Mouse (Mus musculus): Measurements from ENCODE around the gene Cntnap2. TPM values are rescaled to one million over a fixed set of nuclear protein-coding genes. Genes with fewer than 3 reads are reported as not detected.
"Not testable (repeated sequence)": the region's sequence is repeated elsewhere in the genome, so short reads cannot be mapped to it uniquely, and the experiment has no call there.

Gene Cntnap2
- total and polyA plus RNA-seq, 2 experiments from 2014 or later = 0.04 to 1.4 TPM

DNA sequence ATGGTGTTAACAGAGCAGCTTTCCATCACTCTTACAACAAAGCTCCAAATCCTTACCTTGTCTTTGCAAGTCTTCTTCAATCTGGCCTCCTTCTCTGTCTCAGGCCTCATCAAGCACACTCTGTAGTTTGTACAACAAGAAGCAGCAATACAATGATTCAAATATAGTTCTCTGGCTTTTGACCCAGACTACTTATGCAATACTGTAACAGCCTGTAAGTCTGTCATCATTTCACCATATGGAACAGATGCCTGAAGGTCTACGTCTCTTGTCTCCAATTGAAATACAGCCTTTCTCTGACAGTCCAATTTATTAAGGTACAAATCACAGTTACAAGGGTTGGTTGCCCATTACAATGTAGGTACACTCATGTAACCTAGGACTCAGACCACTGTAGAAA lies 1453.7 kb downstream of the Cntnap2 start:
- 76% methylated on average over 1 of the region's 1 CpGs for WGBS
- H3K27me3 ChIP-seq (ENCODE audit: control insufficient read depth, insufficient read depth, low read length) = no peaks in the 10 kb centered on the region
- no peak overlapping the region for H3K4me2 ChIP-seq (ENCODE audit: low read depth, low read length)
- no peaks in the 10 kb centered on the region for H3K4me1 ChIP-seq (ENCODE audit: control insufficient read depth, insufficient read depth)
- no peak overlapping the region for H3K4me3 ChIP-seq (ENCODE audit: low read depth, low read length)
- no peak overlapping the region for H3K27ac ChIP-seq (ENCODE audit: low read depth)
- H3K36me3 ChIP-seq (replicated peaks; ENCODE audit: control insufficient read depth, insufficient read depth, low read length) = no peaks in the 10 kb centered on the region
- DNase-seq (ENCODE audit: low spot score) = no peak
- H3K9me3 ChIP-seq (replicated peaks; ENCODE audit: control insufficient read depth, low read length) = no peaks in the 10 kb centered on the region
- no peak overlapping the region for H3K9ac ChIP-seq (replicated peaks; ENCODE audit: low read depth, low read length)
- ATAC-seq (ENCODE audit: insufficient read depth, low read depth) = no peak
- no peak for TF ChIP-seq EP300 (IDR thresholded peaks at IDR 0.05; ENCODE audit: low read depth)
- TF ChIP-seq CTCF (IDR thresholded peaks at IDR 0.05; ENCODE audit: low read depth) = no peak

DNA sequence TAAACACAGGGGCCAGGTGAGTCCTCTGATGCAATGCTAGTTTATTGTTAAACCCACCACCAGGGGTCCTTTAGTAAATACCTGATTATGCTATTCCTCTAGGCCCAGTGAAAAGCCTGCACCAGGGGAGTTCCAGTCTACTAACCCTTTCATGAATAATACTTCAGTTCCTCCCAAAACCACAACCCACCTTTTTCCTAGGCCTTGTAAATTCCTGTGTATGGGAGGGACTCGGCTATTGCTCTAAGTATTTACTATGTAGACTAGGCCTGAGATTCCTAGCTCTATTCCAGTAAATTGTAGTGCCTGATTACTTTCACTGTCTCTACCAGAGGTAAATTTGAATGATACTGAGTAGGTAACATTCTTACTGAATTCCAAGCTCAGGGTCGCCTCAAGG lies 1478.4 kb downstream of the Cntnap2 start:
- not testable (repeated sequence) for H3K9me3 ChIP-seq (replicated peaks; ENCODE audit: control insufficient read depth, low read length); ATAC-seq (ENCODE audit: insufficient read depth, low read depth); H3K4me3 ChIP-seq (ENCODE audit: low read depth, low read length); H3K27me3 ChIP-seq (ENCODE audit: control insufficient read depth, insufficient read depth, low read length); H3K4me1 ChIP-seq (ENCODE audit: control insufficient read depth, insufficient read depth); H3K27ac ChIP-seq (ENCODE audit: low read depth); DNase-seq (ENCODE audit: low spot score); H3K36me3 ChIP-seq (replicated peaks; ENCODE audit: control insufficient read depth, insufficient read depth, low read length); H3K9ac ChIP-seq (replicated peaks; ENCODE audit: low read depth, low read length); H3K4me2 ChIP-seq (ENCODE audit: low read depth, low read length)
- WGBS = 78% methylated on average over 2 of the region's 2 CpGs

DNA sequence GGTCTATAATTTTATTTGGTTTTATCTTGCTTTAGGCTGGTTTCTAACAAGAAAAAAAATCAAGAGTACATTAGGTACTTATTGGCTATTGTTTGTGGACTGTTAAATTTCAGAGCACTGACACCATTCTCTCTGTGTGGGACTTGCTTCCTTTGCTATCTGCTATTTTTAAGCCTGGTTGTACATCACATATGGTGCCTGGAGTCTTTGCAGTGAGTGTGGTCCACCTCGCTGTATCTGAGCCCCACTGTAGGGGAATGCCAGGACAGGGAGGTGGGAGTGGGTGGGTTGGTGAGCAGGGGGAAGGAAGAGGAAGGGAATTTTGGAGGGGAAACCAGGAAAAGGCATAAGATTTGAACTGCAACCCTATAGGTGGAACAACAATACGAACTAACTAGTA lies 1504.3 kb downstream of the Cntnap2 start:
- WGBS = 62% methylated on average over 2 of the region's 2 CpGs

GRCm38 (mm10) chr6:46575055-46575454 lies 1515.9 kb downstream of the Cntnap2 start:
- TF ChIP-seq CTCF (IDR thresholded peaks at IDR 0.05; ENCODE audit: low read depth) (no peak), EP300 (IDR thresholded peaks at IDR 0.05; ENCODE audit: low read depth) (no peak)
- Histone ChIP-seq H3K4me2 (ENCODE audit: low read depth, low read length) (no peak overlapping the region), H3K36me3 (replicated peaks; ENCODE audit: control insufficient read depth, insufficient read depth, low read length) (no peaks in the 10 kb centered on the region), H3K4me1 (ENCODE audit: control insufficient read depth, insufficient read depth) (no peaks in the 10 kb centered on the region), H3K9ac (replicated peaks; ENCODE audit: low read depth, low read length) (no peak overlapping the region), H3K4me3 (ENCODE audit: low read depth, low read length) (no peak overlapping the region), H3K9me3 (replicated peaks; ENCODE audit: control insufficient read depth, low read length) (peaks cover 4% of the 10 kb centered on the region; the same call in 1 of the 2 replicates), H3K27me3 (ENCODE audit: control insufficient read depth, insufficient read depth, low read length) (no peaks in the 10 kb centered on the region), H3K27ac (ENCODE audit: low read depth) (no peak overlapping the region)
- DNase-seq (ENCODE audit: low spot score) = no peak
- no peak for ATAC-seq (ENCODE audit: insufficient read depth, low read depth)
- 60% methylated on average over 3 of the region's 3 CpGs for WGBS

More for the DNA sequence above, 1504.3 kb downstream of the Cntnap2 start:
- Histone ChIP-seq H3K9me3 (replicated peaks; ENCODE audit: control insufficient read depth, low read length) (no peaks in the 10 kb centered on the region), H3K27me3 (ENCODE audit: control insufficient read depth, insufficient read depth, low read length) (no peaks in the 10 kb centered on the region), H3K27ac (ENCODE audit: low read depth) (no peak overlapping the region), H3K4me3 (ENCODE audit: low read depth, low read length) (no peak overlapping the region), H3K4me1 (ENCODE audit: control insufficient read depth, insufficient read depth) (no peaks in the 10 kb centered on the region), H3K36me3 (replicated peaks; ENCODE audit: control insufficient read depth, insufficient read depth, low read length) (no peaks in the 10 kb centered on the region), H3K4me2 (ENCODE audit: low read depth, low read length) (no peak overlapping the region), H3K9ac (replicated peaks; ENCODE audit: low read depth, low read length) (no peak overlapping the region)
- no peak for DNase-seq (ENCODE audit: low spot score)
- TF ChIP-seq CTCF (IDR thresholded peaks at IDR 0.05; ENCODE audit: low read depth) = no peak
- TF ChIP-seq EP300 (IDR thresholded peaks at IDR 0.05; ENCODE audit: low read depth) = no peak
- ATAC-seq (ENCODE audit: insufficient read depth, low read depth) = no peak

GRCm38 (mm10) chr6:46612365-46612764 lies 1553.2 kb downstream of the Cntnap2 start:
- H3K9me3 ChIP-seq (replicated peaks; ENCODE audit: control insufficient read depth, low read length) = no peaks in the 10 kb centered on the region
- no peak for DNase-seq (ENCODE audit: low spot score)
- no peak overlapping the region for H3K4me3 ChIP-seq (ENCODE audit: low read depth, low read length)
- no peak overlapping the region for H3K4me2 ChIP-seq (ENCODE audit: low read depth, low read length)
- no peak overlapping the region for H3K27ac ChIP-seq (ENCODE audit: low read depth)
- no peak for ATAC-seq (ENCODE audit: insufficient read depth, low read depth)
- no peak for TF ChIP-seq EP300 (IDR thresholded peaks at IDR 0.05; ENCODE audit: low read depth)
- no peak for TF ChIP-seq CTCF (IDR thresholded peaks at IDR 0.05; ENCODE audit: low read depth)
- H3K36me3 ChIP-seq (replicated peaks; ENCODE audit: control insufficient read depth, insufficient read depth, low read length) = no peaks in the 10 kb centered on the region
- no peaks in the 10 kb centered on the region for H3K4me1 ChIP-seq (ENCODE audit: control insufficient read depth, insufficient read depth)
- no peaks in the 10 kb centered on the region for H3K27me3 ChIP-seq (ENCODE audit: control insufficient read depth, insufficient read depth, low read length)
- H3K9ac ChIP-seq (replicated peaks; ENCODE audit: low read depth, low read length) = no peak overlapping the region

DNA sequence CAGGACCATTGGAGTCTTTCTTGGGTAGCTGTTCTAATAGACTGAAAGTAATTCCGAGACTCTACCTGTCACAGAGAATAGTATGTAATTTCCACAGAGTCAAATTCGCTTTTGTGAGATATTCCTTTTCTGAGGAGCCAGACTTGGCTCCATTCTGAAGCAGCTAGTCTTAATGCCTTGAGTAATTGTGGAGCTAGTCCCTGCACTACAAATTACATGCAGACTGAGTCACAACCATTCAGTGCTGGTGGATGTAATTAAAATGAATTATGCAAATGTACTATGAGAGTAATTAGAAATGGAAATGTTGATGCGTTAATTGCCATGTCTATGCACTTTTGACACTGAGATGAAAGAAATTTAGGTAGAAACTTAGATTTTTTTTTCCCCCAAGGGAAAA lies 1553.7 kb downstream of the Cntnap2 start:
- no peak for ATAC-seq (ENCODE audit: insufficient read depth, low read depth)
- WGBS = 74% methylated on average over 3 of the region's 3 CpGs
- no peaks in the 10 kb centered on the region for H3K4me1 ChIP-seq (ENCODE audit: control insufficient read depth, insufficient read depth)
- no peaks in the 10 kb centered on the region for H3K9me3 ChIP-seq (replicated peaks; ENCODE audit: control insufficient read depth, low read length)
- no peaks in the 10 kb centered on the region for H3K36me3 ChIP-seq (replicated peaks; ENCODE audit: control insufficient read depth, insufficient read depth, low read length)
- H3K27me3 ChIP-seq (ENCODE audit: control insufficient read depth, insufficient read depth, low read length) = no peaks in the 10 kb centered on the region
- no peak overlapping the region for H3K4me3 ChIP-seq (ENCODE audit: low read depth, low read length)
- TF ChIP-seq CTCF (IDR thresholded peaks at IDR 0.05; ENCODE audit: low read depth) (no peak), EP300 (IDR thresholded peaks at IDR 0.05; ENCODE audit: low read depth) (no peak)
- no peak overlapping the region for H3K4me2 ChIP-seq (ENCODE audit: low read depth, low read length)
- H3K9ac ChIP-seq (replicated peaks; ENCODE audit: low read depth, low read length) = no peak overlapping the region
- H3K27ac ChIP-seq (ENCODE audit: low read depth) = no peak overlapping the region
- no peak for DNase-seq (ENCODE audit: low spot score)
